Mouse (Mus musculus): Measurements from ENCODE around the gene Hmgcl.

GRCm38 (mm10) chr4:135961709-135962108 is 15.5 kb downstream of the Hmgcl start:
- TF ChIP-seq POLR2A (IDR thresholded peaks at IDR 0.05; ENCODE audit: insufficient read depth, low read depth, low read length) (no peak), EP300 (IDR thresholded peaks at IDR 0.05; ENCODE audit: insufficient read depth, low read depth, low read length) (no peak)

Measured in heart, adult 2 months (tissue).